Mouse (Mus musculus) brain, embryonic 14.5 days (tissue): ENCODE results near the gene Tbxas1.

Experiments
- CTCF ChIP-seq: fragments of 200-500 bp; IDR thresholded peaks from 2 replicates; pipeline ENCODE4 v1.5.1; 2012; ENCODE audit warnings: inconsistent platforms, mild to moderate bottlenecking, moderate library complexity, borderline replicate concordance; ENCODE audit not compliant: insufficient read depth, insufficient read length; ENCODE audit errors: extremely low read depth
- POLR2A ChIP-seq: fragments of 200-500 bp; IDR thresholded peaks from 2 replicates; pipeline ENCODE4 v1.6.1; 2012; ENCODE audit warnings: mild to moderate bottlenecking, inconsistent platforms, borderline replicate concordance; ENCODE audit not compliant: poor library complexity, insufficient read depth, insufficient read length, severe bottlenecking; ENCODE audit errors: extremely low read depth

- TF ChIP-seq POLR2A (no peak), CTCF (no peak)
Measured at GRCm38 (mm10) chr6:38914181-38914580, 39.0 kb downstream of the Tbxas1 start.
